Mouse (Mus musculus): Measurements from ENCODE around the gene Iqgap2.

DNA sequence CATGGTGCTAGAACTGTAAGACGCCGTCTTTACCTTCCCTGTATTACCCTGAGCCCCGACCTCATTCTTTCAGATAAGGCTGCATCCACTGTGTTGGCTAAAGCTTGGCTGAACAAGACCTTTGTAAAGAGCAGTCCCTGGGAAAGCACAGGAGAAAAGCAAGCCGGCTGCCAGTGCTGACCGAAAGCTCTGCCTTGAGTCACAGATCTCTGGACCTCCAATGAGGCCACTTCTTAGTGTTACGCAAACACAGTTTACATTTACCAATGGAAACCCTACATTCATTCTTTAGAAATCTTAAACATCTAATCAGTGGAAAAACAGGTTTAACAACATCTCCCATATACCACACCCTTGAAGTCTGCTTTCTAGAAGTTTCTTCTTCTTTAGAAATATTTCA is 186.1 kb downstream of the Iqgap2 start:
- TF ChIP-seq CTCF (IDR thresholded peaks at IDR 0.05; ENCODE audit: low read depth) (no peak), EP300 (optimal IDR thresholded peaks at IDR 0.05) (no peak)
